Mouse (Mus musculus): Measurements from ENCODE around the gene AI182371.

The AI182371 gene

DNA sequence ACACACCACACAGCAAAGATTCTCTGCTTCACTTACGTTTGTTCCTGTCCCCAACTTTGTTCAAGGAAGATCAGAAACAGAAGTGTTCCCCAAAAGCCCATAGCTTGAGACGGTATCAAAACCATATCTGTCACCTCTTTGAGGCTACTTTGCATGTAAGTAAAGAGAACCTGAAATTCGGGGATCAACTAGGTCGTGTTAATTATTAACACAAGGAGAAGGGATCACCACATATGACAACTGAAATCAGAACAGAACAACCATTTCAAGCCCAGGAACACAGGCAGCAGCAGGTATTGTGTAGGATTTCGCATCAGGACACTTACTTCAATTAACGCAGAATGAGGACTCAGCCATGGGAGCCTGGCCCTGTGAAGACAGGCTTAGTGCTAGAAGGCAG is 814 bp downstream of the AI182371 start:
- no peak for TF ChIP-seq POU5F1 (IDR thresholded peaks at IDR 0.05; ENCODE audit: borderline replicate concordance, low read length)
- no peak for TF ChIP-seq CTCF (conservative IDR thresholded peaks at IDR 0.05; ENCODE audit: low read length)
- no peak for TF ChIP-seq NANOG (IDR thresholded peaks at IDR 0.05; ENCODE audit: borderline replicate concordance, low read length)
- no peaks in the 10 kb centered on the region for H3K9me3 ChIP-seq (ENCODE audit: low read length)

DNA sequence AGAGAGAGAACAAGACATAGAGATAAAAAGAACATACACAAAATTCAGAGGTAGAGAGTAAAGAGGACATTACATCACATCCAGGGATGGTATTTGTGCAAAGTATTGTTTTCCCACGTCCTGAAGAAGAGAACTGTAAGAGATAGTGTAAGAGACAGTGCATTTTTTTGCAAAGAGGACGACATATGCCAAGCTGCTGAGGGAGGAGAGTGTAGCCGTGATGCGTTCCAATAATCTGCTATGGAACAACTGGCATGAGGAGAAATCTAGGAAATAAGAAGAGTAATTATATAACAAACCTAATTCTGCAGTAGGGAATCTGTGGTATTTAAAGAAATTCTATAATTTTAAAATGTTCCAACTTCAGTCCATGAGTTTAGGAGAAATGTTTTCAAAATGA is 13.9 kb downstream of the AI182371 start:
- TF ChIP-seq NANOG (IDR thresholded peaks at IDR 0.05; ENCODE audit: borderline replicate concordance, low read length) (no peak), POU5F1 (IDR thresholded peaks at IDR 0.05; ENCODE audit: borderline replicate concordance, low read length) (no peak), CTCF (conservative IDR thresholded peaks at IDR 0.05; ENCODE audit: low read length) (no peak)
- H3K36me3 ChIP-seq (ENCODE audit: insufficient read depth, low read length), result no peaks in the 10 kb centered on the region
- no peaks in the 10 kb centered on the region for H3K9me3 ChIP-seq (ENCODE audit: low read length)
- no peak overlapping the region for H3K4me3 ChIP-seq (replicated peaks; ENCODE audit: low read length)
- H3K27me3 ChIP-seq (ENCODE audit: insufficient read depth, low read length), result no peaks in the 10 kb centered on the region
- H3K4me1 ChIP-seq (replicated peaks; ENCODE audit: low read depth, low read length), result no peaks in the 10 kb centered on the region

More for the DNA sequence above, 814 bp downstream of the AI182371 start:
- Histone ChIP-seq H3K4me3 (replicated peaks; ENCODE audit: low read length) (no peak overlapping the region), H3K36me3 (ENCODE audit: insufficient read depth, low read length) (no peaks in the 10 kb centered on the region), H3K27me3 (ENCODE audit: insufficient read depth, low read length) (no peaks in the 10 kb centered on the region), H3K4me1 (replicated peaks; ENCODE audit: low read depth, low read length) (no peaks in the 10 kb centered on the region)

DNA sequence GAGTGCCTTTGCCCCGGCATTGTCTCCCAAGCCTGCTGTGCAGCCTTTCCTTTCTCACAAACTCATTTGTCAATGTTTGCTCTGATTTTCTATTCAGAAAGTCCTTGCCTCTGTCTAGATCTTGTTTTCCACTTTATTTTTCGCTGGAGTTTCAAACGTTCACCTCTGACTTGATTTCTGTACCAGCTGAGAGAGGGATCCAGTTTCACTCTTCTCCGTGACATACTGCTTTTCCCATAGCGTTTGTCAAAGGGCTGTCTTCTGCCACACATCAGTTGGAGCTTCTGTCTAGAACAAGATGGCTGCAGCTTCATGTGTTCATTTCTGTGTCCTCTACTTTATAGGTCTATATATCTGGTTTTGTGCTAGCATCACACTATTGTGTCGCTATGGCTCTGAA is 22.2 kb downstream of the AI182371 start:
- Histone ChIP-seq H3K36me3 (ENCODE audit: insufficient read depth, low read length) (no peaks in the 10 kb centered on the region), H3K27me3 (ENCODE audit: insufficient read depth, low read length) (no peaks in the 10 kb centered on the region), H3K4me1 (replicated peaks; ENCODE audit: low read depth, low read length) (no peaks in the 10 kb centered on the region), H3K9me3 (ENCODE audit: low read length) (no peaks in the 10 kb centered on the region), H3K4me3 (replicated peaks; ENCODE audit: low read length) (no peak overlapping the region)
- TF ChIP-seq CTCF (conservative IDR thresholded peaks at IDR 0.05; ENCODE audit: low read length) (no peak), POU5F1 (IDR thresholded peaks at IDR 0.05; ENCODE audit: borderline replicate concordance, low read length) (no peak), NANOG (IDR thresholded peaks at IDR 0.05; ENCODE audit: borderline replicate concordance, low read length) (no peak)

DNA sequence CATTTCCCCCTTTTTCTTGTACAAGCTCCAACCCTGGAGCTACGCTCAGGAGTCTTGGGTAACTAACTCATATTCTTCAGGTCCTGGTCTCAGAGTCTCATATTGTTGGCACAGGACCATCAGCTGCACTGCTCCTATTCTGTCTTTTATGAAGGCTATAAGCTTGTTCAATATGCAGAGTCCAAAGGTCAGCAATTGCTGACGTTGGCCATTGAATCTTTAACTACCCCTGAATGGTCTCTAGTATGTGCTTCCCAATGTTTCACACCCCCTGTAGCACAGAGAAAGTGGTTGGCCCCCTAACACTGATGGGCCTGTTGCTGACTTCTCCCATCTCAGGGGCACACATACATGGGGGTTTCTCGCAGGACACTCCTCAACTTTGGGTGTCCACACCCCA is 27.0 kb downstream of the AI182371 start:
- TF ChIP-seq CTCF (conservative IDR thresholded peaks at IDR 0.05; ENCODE audit: low read length) (no peak), NANOG (IDR thresholded peaks at IDR 0.05; ENCODE audit: borderline replicate concordance, low read length) (no peak), POU5F1 (IDR thresholded peaks at IDR 0.05; ENCODE audit: borderline replicate concordance, low read length) (no peak)
- no peaks in the 10 kb centered on the region for H3K36me3 ChIP-seq (ENCODE audit: insufficient read depth, low read length)
- H3K4me1 ChIP-seq (replicated peaks; ENCODE audit: low read depth, low read length), result no peaks in the 10 kb centered on the region
- H3K27me3 ChIP-seq (ENCODE audit: insufficient read depth, low read length), result no peaks in the 10 kb centered on the region
- H3K4me3 ChIP-seq (replicated peaks; ENCODE audit: low read length), result no peak overlapping the region
- peaks cover 8% of the 10 kb centered on the region; the same call in 1 of the 2 replicates for H3K9me3 ChIP-seq (ENCODE audit: low read length)

DNA sequence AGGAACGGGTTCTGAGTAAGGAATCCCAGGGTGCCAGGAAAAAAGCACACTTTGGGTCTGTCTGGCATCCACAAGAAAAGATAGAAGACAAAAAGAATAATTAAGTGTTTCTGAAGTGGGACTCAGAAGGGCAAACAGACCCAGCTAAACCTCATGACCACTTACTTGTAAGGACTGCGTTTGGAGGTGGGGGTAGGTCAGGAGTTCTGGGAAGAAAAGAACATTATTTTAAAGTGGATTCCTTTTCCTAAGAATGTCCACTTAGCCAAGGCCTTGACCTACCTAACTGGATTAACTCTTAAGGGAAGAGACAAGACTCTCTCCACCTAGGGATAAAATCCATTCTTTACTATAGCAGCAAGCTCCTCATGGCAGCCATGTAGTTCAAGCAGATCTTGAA is 28.8 kb downstream of the AI182371 start:
- no peaks in the 10 kb centered on the region for H3K27me3 ChIP-seq (ENCODE audit: insufficient read depth, low read length)
- no peaks in the 10 kb centered on the region for H3K4me1 ChIP-seq (replicated peaks; ENCODE audit: low read depth, low read length)
- no peak for TF ChIP-seq NANOG (IDR thresholded peaks at IDR 0.05; ENCODE audit: borderline replicate concordance, low read length)
- TF ChIP-seq POU5F1 (IDR thresholded peaks at IDR 0.05; ENCODE audit: borderline replicate concordance, low read length), result no peak
- no peak for TF ChIP-seq CTCF (conservative IDR thresholded peaks at IDR 0.05; ENCODE audit: low read length)

DNA sequence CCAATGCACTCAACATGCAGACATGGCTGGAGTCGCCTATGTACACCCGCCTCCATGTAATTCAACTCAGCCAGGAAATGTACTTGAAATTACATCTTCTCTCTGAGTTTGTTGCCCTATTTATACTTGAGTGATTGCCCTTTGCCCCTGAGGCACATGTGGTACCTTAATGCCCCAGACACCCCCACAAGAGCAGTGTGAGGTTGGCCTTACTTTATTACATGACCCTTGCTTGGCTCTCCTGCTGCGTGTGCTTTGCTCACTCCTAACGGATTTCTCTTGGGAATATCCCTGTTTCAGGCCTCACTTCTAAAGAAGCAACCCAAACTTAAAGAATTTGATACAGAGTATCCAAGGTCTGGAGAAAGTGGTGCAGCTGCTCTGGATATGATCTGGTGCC is 31.1 kb downstream of the AI182371 start:
- Histone ChIP-seq H3K27me3 (ENCODE audit: insufficient read depth, low read length) (no peaks in the 10 kb centered on the region), H3K9me3 (ENCODE audit: low read length) (peaks cover 8% of the 10 kb centered on the region; the same call in 1 of the 2 replicates), H3K4me1 (replicated peaks; ENCODE audit: low read depth, low read length) (peaks cover 9% of the 10 kb centered on the region), H3K36me3 (ENCODE audit: insufficient read depth, low read length) (no peaks in the 10 kb centered on the region), H3K4me3 (replicated peaks; ENCODE audit: low read length) (no peak overlapping the region)
- no peak for TF ChIP-seq CTCF (conservative IDR thresholded peaks at IDR 0.05; ENCODE audit: low read length)
- no peak for TF ChIP-seq NANOG (IDR thresholded peaks at IDR 0.05; ENCODE audit: borderline replicate concordance, low read length)
- no peak for TF ChIP-seq POU5F1 (IDR thresholded peaks at IDR 0.05; ENCODE audit: borderline replicate concordance, low read length)

More for the DNA sequence above, 28.8 kb downstream of the AI182371 start:
- Histone ChIP-seq H3K9me3 (ENCODE audit: low read length) (peaks cover 8% of the 10 kb centered on the region; the same call in 1 of the 2 replicates), H3K36me3 (ENCODE audit: insufficient read depth, low read length) (no peaks in the 10 kb centered on the region), H3K4me3 (replicated peaks; ENCODE audit: low read length) (no peak overlapping the region)

DNA sequence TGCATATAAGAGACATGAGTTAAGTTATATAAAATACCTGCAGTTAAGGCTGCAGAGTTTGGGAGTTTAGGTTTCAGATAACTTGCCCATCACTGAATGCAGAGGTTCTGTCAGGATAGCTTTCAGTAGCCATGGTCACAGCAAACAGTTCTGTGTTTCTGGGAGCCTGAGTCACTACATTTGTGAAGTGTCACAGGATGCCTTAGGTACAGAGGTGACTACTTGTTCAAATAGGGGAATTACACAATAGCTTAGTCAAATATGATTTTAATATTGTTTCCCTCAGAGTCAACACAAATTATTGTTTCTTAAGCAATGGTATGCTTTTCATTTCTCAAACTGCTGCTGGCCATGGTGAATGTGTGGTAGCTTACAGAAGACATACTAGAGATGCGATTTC is 32.2 kb downstream of the AI182371 start:
- no peak overlapping the region for H3K4me3 ChIP-seq (replicated peaks; ENCODE audit: low read length)
- TF ChIP-seq NANOG (IDR thresholded peaks at IDR 0.05; ENCODE audit: borderline replicate concordance, low read length), result no peak
- TF ChIP-seq POU5F1 (IDR thresholded peaks at IDR 0.05; ENCODE audit: borderline replicate concordance, low read length), result no peak
- no peak for TF ChIP-seq CTCF (conservative IDR thresholded peaks at IDR 0.05; ENCODE audit: low read length)
- peaks cover 9% of the 10 kb centered on the region for H3K4me1 ChIP-seq (replicated peaks; ENCODE audit: low read depth, low read length)
- peaks cover 8% of the 10 kb centered on the region; the same call in 1 of the 2 replicates for H3K9me3 ChIP-seq (ENCODE audit: low read length)
- no peaks in the 10 kb centered on the region for H3K27me3 ChIP-seq (ENCODE audit: insufficient read depth, low read length)
- H3K36me3 ChIP-seq (ENCODE audit: insufficient read depth, low read length), result no peaks in the 10 kb centered on the region

DNA sequence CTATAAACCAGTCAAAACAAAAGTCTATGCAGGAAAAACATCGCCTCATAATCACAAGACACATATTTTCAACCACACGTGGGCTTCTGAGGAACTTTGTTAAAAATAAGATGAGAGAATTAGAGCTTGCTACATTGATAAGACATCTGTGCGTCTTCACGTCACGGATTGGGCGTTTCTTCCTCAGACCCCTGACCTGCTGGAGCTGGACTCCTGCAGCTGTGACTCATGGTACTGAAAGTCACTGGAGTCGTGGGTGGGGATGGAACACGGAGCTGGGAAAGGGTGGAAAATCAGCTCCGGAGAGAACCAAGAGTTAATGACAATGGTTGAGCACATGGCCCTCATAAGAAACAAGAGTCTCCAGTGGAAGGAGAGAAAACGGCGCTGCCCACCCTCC is 34.2 kb downstream of the AI182371 start:
- Histone ChIP-seq H3K9me3 (ENCODE audit: low read length) (no peaks in the 10 kb centered on the region), H3K4me1 (replicated peaks; ENCODE audit: low read depth, low read length) (peaks cover 9% of the 10 kb centered on the region), H3K27me3 (ENCODE audit: insufficient read depth, low read length) (no peaks in the 10 kb centered on the region), H3K36me3 (ENCODE audit: insufficient read depth, low read length) (no peaks in the 10 kb centered on the region), H3K4me3 (replicated peaks; ENCODE audit: low read length) (no peak overlapping the region)
- TF ChIP-seq NANOG (IDR thresholded peaks at IDR 0.05; ENCODE audit: borderline replicate concordance, low read length) (no peak), POU5F1 (IDR thresholded peaks at IDR 0.05; ENCODE audit: borderline replicate concordance, low read length) (no peak), CTCF (conservative IDR thresholded peaks at IDR 0.05; ENCODE audit: low read length) (no peak)

DNA sequence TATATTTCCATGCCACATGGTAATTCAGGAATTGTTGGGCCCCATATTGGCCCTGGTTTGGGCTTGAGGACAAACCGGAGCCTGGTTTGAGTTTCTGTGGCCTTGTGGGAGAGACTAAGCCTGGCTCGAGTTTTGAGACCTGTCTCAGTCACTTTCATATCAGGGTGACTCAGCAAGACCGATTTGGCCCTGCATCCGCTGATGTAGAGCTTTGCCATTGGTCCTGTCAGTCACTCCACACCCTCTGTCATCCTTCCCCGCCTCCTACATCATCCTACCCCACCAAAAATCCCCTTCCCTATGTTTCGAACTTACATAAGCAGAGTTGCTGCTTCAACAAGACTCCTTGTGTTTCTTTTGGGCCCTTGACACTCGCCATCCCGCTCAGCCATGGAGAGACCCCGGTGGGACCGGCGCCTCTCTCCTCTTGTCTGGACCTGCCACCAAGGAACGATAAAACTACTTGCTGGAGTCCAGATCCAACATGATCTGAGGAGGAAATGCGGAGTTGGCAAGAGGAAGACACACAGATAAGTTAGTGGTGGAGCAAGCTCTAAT is 34.7 kb downstream of the AI182371 start:
- Histone ChIP-seq H3K9me3 (ENCODE audit: low read length) (no peaks in the 10 kb centered on the region), H3K4me3 (replicated peaks; ENCODE audit: low read length) (no peak overlapping the region), H3K4me1 (replicated peaks; ENCODE audit: low read depth, low read length) (peaks cover 9% of the 10 kb centered on the region), H3K27me3 (ENCODE audit: insufficient read depth, low read length) (no peaks in the 10 kb centered on the region), H3K36me3 (ENCODE audit: insufficient read depth, low read length) (no peaks in the 10 kb centered on the region)
- TF ChIP-seq POU5F1 (IDR thresholded peaks at IDR 0.05; ENCODE audit: borderline replicate concordance, low read length) (no peak), NANOG (IDR thresholded peaks at IDR 0.05; ENCODE audit: borderline replicate concordance, low read length) (no peak), CTCF (conservative IDR thresholded peaks at IDR 0.05; ENCODE audit: low read length) (no peak)
